9 mouse cellular contexts compared by ENCODE assay signal in the genomic region with DNA sequence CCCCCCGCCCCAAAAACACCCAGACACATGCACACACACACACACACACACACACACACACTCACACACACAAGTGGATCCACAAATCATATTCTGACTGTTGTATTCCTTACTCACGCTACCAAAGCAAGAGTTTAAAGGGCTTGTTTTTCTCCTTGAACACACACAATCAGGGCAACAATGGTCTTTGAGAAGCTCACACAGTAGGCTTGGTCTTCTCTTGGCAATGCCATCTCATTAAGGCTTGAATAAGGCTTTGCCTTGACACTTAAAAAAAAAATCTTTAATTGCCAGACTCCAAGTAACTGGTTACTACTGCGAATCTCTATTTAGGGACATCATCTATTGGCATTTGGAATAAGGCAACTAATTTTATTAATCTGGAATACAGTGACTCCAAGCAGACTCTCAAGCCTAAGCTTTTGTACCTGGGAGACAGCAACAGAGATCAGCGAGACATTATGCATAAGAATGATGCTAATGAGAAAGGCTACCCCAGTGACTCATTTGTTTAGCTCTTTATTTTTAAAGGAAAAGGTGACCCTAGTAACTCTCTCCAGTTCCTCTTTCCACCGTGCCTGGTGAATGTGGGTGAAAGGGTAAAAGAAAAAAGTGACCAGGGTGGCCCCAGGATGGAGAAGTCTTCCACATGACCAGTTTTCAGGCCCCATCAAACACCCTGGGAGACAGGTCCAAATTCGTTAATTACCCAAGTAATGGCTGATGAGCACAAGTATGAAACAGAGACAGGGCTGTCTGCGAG. TPM values are rescaled to one million over a fixed set of nuclear protein-coding genes. Genes with fewer than 3 reads are reported as not detected.
DNase-seq lines count a peak whose midpoint lies in the region; ATAC-seq and TF ChIP-seq lines count a peak whose summit lies in the region.
"Had no signal": no experiment of that assay in that cellular context is flagged by ENCODE, and none has a peak within 500 bp of the region (broad histone marks: within the 10 kb centered on the region; RNA-seq: fewer than 3 reads in every experiment).

No protein-coding gene starts in this region.

- WGBS in spleen, adult 2 months = 31% methylated on average over 7 of the region's 7 CpGs
- WGBS in embryonic facial prominence, embryonic 15.5 days = 36% methylated on average over 7 of the region's 7 CpGs
- 40% methylated on average over 7 of the region's 7 CpGs for WGBS in limb, embryonic 14.5 days
- 42% methylated on average over 7 of the region's 7 CpGs for WGBS in stomach, embryonic 14.5 days

- no peaks in the 10 kb centered on the region; the same call in 1 of the 2 replicates for H3K36me3 ChIP-seq in spleen, adult 2 months (ENCODE audit: control insufficient read depth, insufficient read depth, low read length)
- H3K36me3 ChIP-seq in embryonic facial prominence, embryonic 15.5 days = no peaks in the 10 kb centered on the region
- no peaks in the 10 kb centered on the region for H3K36me3 ChIP-seq in limb, embryonic 14.5 days (ENCODE audit: control insufficient read depth, insufficient read depth, low read length)
- H3K36me3 ChIP-seq in stomach, embryonic 14.5 days (ENCODE audit: control insufficient read depth, insufficient read depth, low read length) = no peaks in the 10 kb centered on the region

- peak; percentile 12 to 13 for DNase-seq in spleen, adult 2 months (ENCODE audit: low read depth in 1 of 2, low spot score in 2 of 2)
- DNase-seq in spleen, adult 18-20 months = no peak
- no peak for DNase-seq in limb, embryonic 14.5 days (ENCODE audit: low spot score)
- DNase-seq in left cerebral cortex, adult 11 months (ENCODE audit: low spot score) = no peak
- no peak for DNase-seq in left cerebral cortex, adult 8-10 months (ENCODE audit: low spot score in 2 of 2)
- DNase-seq in adrenal gland, postnatal 4 days (ENCODE audit: low spot score in 2 of 2) = no peak

- no peaks in the 10 kb centered on the region for H3K9me3 ChIP-seq in embryonic facial prominence, embryonic 15.5 days (replicated peaks)
- H3K9me3 ChIP-seq in limb, embryonic 14.5 days (ENCODE audit: control insufficient read depth, low read length) = no peaks in the 10 kb centered on the region
- no peaks in the 10 kb centered on the region for H3K9me3 ChIP-seq in stomach, embryonic 14.5 days (ENCODE audit: control insufficient read depth, low read depth, low read length)

- H3K27ac ChIP-seq in spleen, adult 2 months (ENCODE audit: insufficient read depth, low read length) = peak overlapping the region; percentile 98
- 0 out of 2 replicates have a peak overlapping the region, but pooled peaks have one; percentile 95 for H3K27ac ChIP-seq in embryonic facial prominence, embryonic 15.5 days (replicated peaks)
- H3K27ac ChIP-seq in limb, embryonic 14.5 days (replicated peaks; ENCODE audit: low read depth, low read length) = 0 out of 2 replicates have a peak overlapping the region, but pooled peaks have one; percentile 96
- peak overlapping the region; percentile 93; the same call in 1 of the 2 replicates for H3K27ac ChIP-seq in stomach, embryonic 14.5 days (ENCODE audit: low read length)

- no peak for ATAC-seq in embryonic facial prominence, embryonic 15.5 days (ENCODE audit: insufficient number of reproducible peaks, low FRiP score, low TSS enrichment, low read depth)
- no peak for ATAC-seq in limb, embryonic 14.5 days (ENCODE audit: low FRiP score, low read depth)
- ATAC-seq in stomach, embryonic 14.5 days (ENCODE audit: insufficient number of reproducible peaks, insufficient read depth, low FRiP score, low read depth) = no peak

- TF ChIP-seq CTCF in spleen, adult 2 months (IDR thresholded peaks at IDR 0.05; ENCODE audit: extremely low read depth, insufficient read depth, insufficient read length, insufficient replicate concordance) = no peak

- peak overlapping the region; percentile 52 for H3K4me2 ChIP-seq in embryonic facial prominence, embryonic 15.5 days (replicated peaks)
- peak overlapping the region; percentile 86 for H3K4me2 ChIP-seq in limb, embryonic 14.5 days (replicated peaks; ENCODE audit: low read depth, low read length, severe bottlenecking)
- peak overlapping the region; percentile 72 for H3K4me2 ChIP-seq in stomach, embryonic 14.5 days (replicated peaks; ENCODE audit: low read depth, low read length)

- no peaks in the 10 kb centered on the region for H3K27me3 ChIP-seq in spleen, adult 2 months (ENCODE audit: control insufficient read depth, insufficient read depth, low read length)
- no peaks in the 10 kb centered on the region for H3K27me3 ChIP-seq in embryonic facial prominence, embryonic 15.5 days
- H3K27me3 ChIP-seq in limb, embryonic 14.5 days (ENCODE audit: control insufficient read depth, insufficient read depth, low read length) = no peaks in the 10 kb centered on the region
- no peaks in the 10 kb centered on the region for H3K27me3 ChIP-seq in stomach, embryonic 14.5 days (ENCODE audit: control insufficient read depth, insufficient read depth, low read length)

- TF ChIP-seq POLR2A in spleen, adult 2 months (IDR thresholded peaks at IDR 0.05; ENCODE audit: low read depth, low read length) = no peak
- no peak for TF ChIP-seq POLR2A in limb, embryonic 14.5 days (IDR thresholded peaks at IDR 0.05; ENCODE audit: borderline replicate concordance, extremely low read depth, insufficient read depth, insufficient read length)

- H3K9ac ChIP-seq in embryonic facial prominence, embryonic 15.5 days = no peak overlapping the region
- peak overlapping the region; percentile 94 for H3K9ac ChIP-seq in limb, embryonic 14.5 days (ENCODE audit: low read depth, low read length, severe bottlenecking)
- H3K9ac ChIP-seq in stomach, embryonic 14.5 days (replicated peaks; ENCODE audit: low read depth, low read length) = peak overlapping the region; percentile 85

- peaks cover 14% of the 10 kb centered on the region; the same call in 1 of the 2 replicates for H3K4me1 ChIP-seq in spleen, adult 2 months (ENCODE audit: control insufficient read depth, insufficient read depth, insufficient read length)
- H3K4me1 ChIP-seq in embryonic facial prominence, embryonic 15.5 days = peaks cover 19% of the 10 kb centered on the region
- H3K4me1 ChIP-seq in limb, embryonic 14.5 days (ENCODE audit: control insufficient read depth, insufficient read depth, low read length) = peaks cover 15% of the 10 kb centered on the region
- H3K4me1 ChIP-seq in stomach, embryonic 14.5 days (ENCODE audit: control insufficient read depth, insufficient read depth, low read length) = peaks cover 30% of the 10 kb centered on the region

- peak overlapping the region; percentile 79 for H3K4me3 ChIP-seq in spleen, adult 2 months (ENCODE audit: extremely low read depth, insufficient read depth, insufficient read length)
- peak overlapping the region; percentile 95 for H3K4me3 ChIP-seq in embryonic facial prominence, embryonic 15.5 days (replicated peaks)
- H3K4me3 ChIP-seq in limb, embryonic 14.5 days (replicated peaks; ENCODE audit: low read length) = peak overlapping the region; percentile 92
- H3K4me3 ChIP-seq in stomach, embryonic 14.5 days (ENCODE audit: low read depth, low read length) = peak overlapping the region; percentile 65

RNA-seq across cellular contexts. Expression of a gene that starts 2.6 kb away (rescaled TPM):
- polyA plus RNA-seq in spleen, adult 2 months (2012; rRNA removed) = 15.4 and 16.0 TPM in 2 replicates
- 11.9 and 12.4 TPM in 2 replicates for polyA plus RNA-seq in embryonic facial prominence, embryonic 15.5 days (2015; fragmentation: Nextera tagmentation; extraction: Ambion mirVana)
- 29.1 and 30.1 TPM in 2 replicates for polyA plus RNA-seq in limb, embryonic 14.5 days (2012; rRNA removed)
- polyA plus RNA-seq in limb, embryonic 14.5 days (2014; fragmentation: Nextera tagmentation; extraction: Ambion mirVana) = 10.7 and 12.3 TPM in 2 replicates
- polyA plus RNA-seq in stomach, embryonic 14.5 days (2014; fragmentation: Nextera tagmentation; extraction: Ambion mirVana) = 13.0 and 13.1 TPM in 2 replicates
- total RNA-seq in left cerebral cortex, adult 8-10 months (2022) = 100 to 1,000 TPM in 3 of 4 experiments, 10 to 100 TPM in 1; 97.5 to 104 (median 102) TPM
- total RNA-seq in adrenal gland, postnatal 4 days (2021) = 10 to 100 TPM; 75.9 to 87.0 TPM

RNA-seq across cellular contexts. Expression of a gene that starts 50.8 kb away (rescaled TPM):
- 0.12 and 0.19 TPM in 2 replicates for polyA plus RNA-seq in spleen, adult 2 months (2012; rRNA removed)
- 4.7 and 9.4 TPM in 2 replicates for polyA plus RNA-seq in embryonic facial prominence, embryonic 15.5 days (2015; fragmentation: Nextera tagmentation; extraction: Ambion mirVana)
- 0.09 TPM in 1 of 2 replicates, not detected in the other for polyA plus RNA-seq in limb, embryonic 14.5 days (2012; rRNA removed)
- polyA plus RNA-seq in limb, embryonic 14.5 days (2014; fragmentation: Nextera tagmentation; extraction: Ambion mirVana) = 0.35 TPM in 1 of 2 replicates, not detected in the other
- polyA plus RNA-seq in stomach, embryonic 14.5 days (2014; fragmentation: Nextera tagmentation; extraction: Ambion mirVana) = 0.62 TPM in 1 of 2 replicates, not detected in the other
- 1 to 10 TPM in 1 of 4 experiments, under 1 TPM in 2, not detected in 1; 0.63 to 1.0 (median 0.68) TPM for total RNA-seq in left cerebral cortex, adult 8-10 months (2022)
- under 1 TPM in 1 of 2 experiments, not detected in 1; 0.96 TPM for total RNA-seq in adrenal gland, postnatal 4 days (2021)
- total RNA-seq: heart, postnatal 10 days had no signal

Comparison
In these comparisons a context has a peak if more than half of its experiments do, and no peak if none do; other contexts are left out.
1. DNase-seq: peak in spleen, adult 2 months (2 of 2); none in spleen, adult 18-20 months (0 of 2), limb, embryonic 14.5 days (single experiment), left cerebral cortex, adult 11 months (single experiment), left cerebral cortex, adult 8-10 months (0 of 2) and adrenal gland, postnatal 4 days (0 of 2).
2. Peak in every context shown above with its lines, with median percentiles within 50 percentile points of each other: H3K27ac ChIP-seq, H3K4me3 ChIP-seq and H3K4me2 ChIP-seq.